27 mouse cellular contexts compared by ENCODE assay signal in genomic region chr5:126530806-126531527, GRCm38 (mm10).
DNase-seq lines count a peak whose midpoint lies in the region; ATAC-seq and TF ChIP-seq lines count a peak whose summit lies in the region.
"Had no signal": no experiment of that assay in that cellular context is flagged by ENCODE, and none has a peak within 500 bp of the region (broad histone marks: within the 10 kb centered on the region; RNA-seq: fewer than 3 reads in every experiment).

No protein-coding gene starts in this region.

- H3K36me3 ChIP-seq in liver, postnatal 0 days (replicated peaks; ENCODE audit: insufficient read depth, low read length) = no peaks in the 10 kb centered on the region
- H3K36me3 ChIP-seq in E14TG2a.4 (ENCODE audit: insufficient read depth, low read length) = no peaks in the 10 kb centered on the region
- H3K36me3 ChIP-seq: G1E; heart, embryonic 13.5 days; limb, embryonic 15.5 days; neural tube, embryonic 12.5 days had no signal

- no peak for TF ChIP-seq POLR2A in brain, embryonic 14.5 days (IDR thresholded peaks at IDR 0.05; ENCODE audit: borderline replicate concordance, extremely low read depth, insufficient read depth, insufficient read length, poor library complexity, severe bottlenecking)

- H3K9me3 ChIP-seq in liver, postnatal 0 days (ENCODE audit: low read length) = no peaks in the 10 kb centered on the region
- no peaks in the 10 kb centered on the region for H3K9me3 ChIP-seq in E14TG2a.4 (ENCODE audit: low read length)
- H3K9me3 ChIP-seq: heart, embryonic 13.5 days; limb, embryonic 15.5 days; neural tube, embryonic 12.5 days had no signal

- peak overlapping the region; percentile 62 for H3K27ac ChIP-seq in liver, postnatal 0 days (ENCODE audit: low read depth)
- H3K27ac ChIP-seq: heart, adult 2 months; heart, embryonic 13.5 days; limb, embryonic 15.5 days; neural tube, embryonic 12.5 days had no signal

- DNase-seq in liver, postnatal 0 days = peak; percentile 17
- no peak for DNase-seq in liver
- peak; percentile 84 for DNase-seq in 416B (ENCODE audit: low read depth)
- DNase-seq in brain, embryonic 14.5 days (ENCODE audit: low read depth) = peak; percentile 31
- no peak for DNase-seq in right cerebral cortex, postnatal 36 days (ENCODE audit: low spot score in 2 of 2)
- DNase-seq: adrenal gland, postnatal 36 days; cerebellum, adult 11 months; cerebellum, adult 9-11 months; gastrocnemius, postnatal 36 days; heart, adult 2 months; heart, postnatal 14 days; kidney, postnatal 36 days; layer of hippocampus, adult 9-11 months; left cerebral cortex, postnatal 4 days; lung, postnatal 10 days; midbrain, embryonic 14.5 days; right cerebral cortex, postnatal 25 days; thymus, postnatal 36 days had no signal

- H3K4me1 ChIP-seq in liver, postnatal 0 days (ENCODE audit: insufficient read depth) = peaks cover 4% of the 10 kb centered on the region
- H3K4me1 ChIP-seq in E14TG2a.4 (replicated peaks; ENCODE audit: low read depth, low read length) = no peaks in the 10 kb centered on the region
- H3K4me1 ChIP-seq: heart, embryonic 13.5 days; limb, embryonic 15.5 days; megakaryocyte, embryonic 14.5 days; neural tube, embryonic 12.5 days had no signal

- H3K4me2 ChIP-seq in liver, postnatal 0 days (ENCODE audit: low read depth, low read length) = no peak overlapping the region
- H3K4me2 ChIP-seq: heart, embryonic 13.5 days; limb, embryonic 15.5 days; neural tube, embryonic 12.5 days had no signal

- peak; percentile 59 for TF ChIP-seq CTCF in liver, postnatal 0 days (IDR thresholded peaks at IDR 0.05; ENCODE audit: low read depth)
- peak; percentile 15; the same call in 1 of the 2 replicates for TF ChIP-seq CTCF in E14TG2a.4 (conservative IDR thresholded peaks at IDR 0.05; ENCODE audit: low read length)
- no peak for TF ChIP-seq CTCF in brain, embryonic 14.5 days (IDR thresholded peaks at IDR 0.05; ENCODE audit: borderline replicate concordance, extremely low read depth, insufficient read depth, insufficient read length)

- no peaks in the 10 kb centered on the region for H3K27me3 ChIP-seq in liver, postnatal 0 days (ENCODE audit: insufficient read depth, low read length)
- no peaks in the 10 kb centered on the region for H3K27me3 ChIP-seq in E14TG2a.4 (ENCODE audit: insufficient read depth, low read length)
- H3K27me3 ChIP-seq: heart, embryonic 13.5 days; limb, embryonic 15.5 days; megakaryocyte, embryonic 14.5 days; neural tube, embryonic 12.5 days had no signal

- peak; percentile 85 for ATAC-seq in liver, postnatal 0 days
- no peak for ATAC-seq in activated CD4-positive, CD25-positive, alpha-beta regulatory T cell, adult 4 months
- ATAC-seq: CD4-positive, CD25-positive, alpha-beta regulatory T cell, adult 4 months; intestine, postnatal 0 days had no signal

- 36% methylated on average over 5 of the region's 5 CpGs for WGBS in liver, postnatal 0 days (ENCODE audit: insufficient replicate concordance)

- H3K9ac ChIP-seq in liver, postnatal 0 days (replicated peaks) = no peak overlapping the region
- H3K9ac ChIP-seq: heart, embryonic 13.5 days; limb, embryonic 15.5 days; neural tube, embryonic 12.5 days had no signal

- TF ChIP-seq EP300 in liver, postnatal 0 days (IDR thresholded peaks at IDR 0.05; ENCODE audit: low read depth) = no peak

- no peak overlapping the region for H3K4me3 ChIP-seq in liver, postnatal 0 days (ENCODE audit: low read depth, low read length)
- H3K4me3 ChIP-seq in E14TG2a.4 (replicated peaks; ENCODE audit: low read length) = no peak overlapping the region
- H3K4me3 ChIP-seq: heart, adult 2 months; heart, embryonic 13.5 days; limb, embryonic 15.5 days; megakaryocyte, embryonic 14.5 days; neural tube, embryonic 12.5 days had no signal

Comparison
In these comparisons a context has a peak if more than half of its experiments do, and no peak if none do; other contexts are left out.
1. DNase-seq: peak in liver, postnatal 0 days (single experiment), 416B (single experiment) and brain, embryonic 14.5 days (single experiment); none in liver (single experiment) and right cerebral cortex, postnatal 36 days (0 of 2).